Mouse (Mus musculus): ENCODE results near the gene Brms1l. TPM values are rescaled to one million over a fixed set of nuclear protein-coding genes. Genes with fewer than 3 reads are reported as not detected.

The Brms1l gene
- polyA plus RNA-seq, 1 experiment from 2014 or later, result 15.5 TPM

GRCm38 (mm10) chr12:55916250-55916649 is 80.1 kb downstream of the Brms1l start:
- Histone ChIP-seq H3K36me3 (ENCODE audit: control insufficient read depth, insufficient read depth, low read length) (no peaks in the 10 kb centered on the region), H3K9ac (ENCODE audit: low read length) (no peak overlapping the region), H3K27me3 (ENCODE audit: control insufficient read depth, insufficient read depth, low read length) (no peaks in the 10 kb centered on the region), H3K4me3 (ENCODE audit: low read depth, low read length) (no peak overlapping the region), H3K9me3 (ENCODE audit: control insufficient read depth, low read length) (no peaks in the 10 kb centered on the region), H3K4me1 (replicated peaks; ENCODE audit: control insufficient read depth, insufficient read depth) (no peaks in the 10 kb centered on the region), H3K4me2 (replicated peaks; ENCODE audit: low read depth) (no peak overlapping the region), H3K27ac (replicated peaks) (no peak overlapping the region)
- ATAC-seq (ENCODE audit: low FRiP score, low TSS enrichment) (no peak), DNase-seq (ENCODE audit: low spot score) (no peak)
- no peak for TF ChIP-seq EP300 (optimal IDR thresholded peaks at IDR 0.05)
- no peak for TF ChIP-seq CTCF (IDR thresholded peaks at IDR 0.05; ENCODE audit: low read depth)
- WGBS, result 47% methylated on average over 8 of the region's 8 CpGs

GRCm38 (mm10) chr12:55917020-55917419 is 80.9 kb downstream of the Brms1l start:
- Histone ChIP-seq H3K9ac (ENCODE audit: low read length) (no peak overlapping the region), H3K4me2 (replicated peaks; ENCODE audit: low read depth) (no peak overlapping the region), H3K36me3 (ENCODE audit: control insufficient read depth, insufficient read depth, low read length) (no peaks in the 10 kb centered on the region), H3K9me3 (ENCODE audit: control insufficient read depth, low read length) (no peaks in the 10 kb centered on the region), H3K27me3 (ENCODE audit: control insufficient read depth, insufficient read depth, low read length) (no peaks in the 10 kb centered on the region), H3K4me3 (ENCODE audit: low read depth, low read length) (no peak overlapping the region), H3K27ac (replicated peaks) (no peak overlapping the region), H3K4me1 (replicated peaks; ENCODE audit: control insufficient read depth, insufficient read depth) (no peaks in the 10 kb centered on the region)
- WGBS, result 93% methylated on average over 19 of the region's 19 CpGs
- TF ChIP-seq EP300 (optimal IDR thresholded peaks at IDR 0.05) (no peak), CTCF (IDR thresholded peaks at IDR 0.05; ENCODE audit: low read depth) (no peak)
- no peak for ATAC-seq (ENCODE audit: low FRiP score, low TSS enrichment)
- DNase-seq (ENCODE audit: low spot score), result no peak

Small RNA genes within 50 kb of the gene (microRNA-seq; reads per million reads assigned to microRNA genes)
- 0.96 reads per million for gene Gm23394

Other genes with a start within 250 kb of the Brms1l start
- gene Insm2, start 236.9 kb upstream of the Brms1l start, polyA plus RNA-seq (2015; fragmentation: Nextera tagmentation; extraction: Ambion mirVana), result 0.04 and 0.10 TPM in 2 replicates
- gene Ralgapa1, start 15.2 kb upstream of the Brms1l start, polyA plus RNA-seq (2015; fragmentation: Nextera tagmentation; extraction: Ambion mirVana), result 7.9 and 8.8 TPM in 2 replicates